8 mouse cellular contexts compared by ENCODE assay signal in genomic region chr9:98032573-98033272, GRCm38 (mm10). TPM values are rescaled to one million over a fixed set of nuclear protein-coding genes. Genes with fewer than 3 reads are reported as not detected.
DNase-seq lines count a peak whose midpoint lies in the region; ATAC-seq lines count a peak whose summit lies in the region.

Gene Clstn2 (minus strand): TSS chr9:98033181.

- H3K36me3 ChIP-seq in hindbrain, embryonic 14.5 days (replicated peaks; ENCODE audit: control insufficient read depth, insufficient read depth), result no peaks in the 10 kb centered on the region

- H3K27me3 ChIP-seq in hindbrain, embryonic 14.5 days (ENCODE audit: control insufficient read depth, insufficient read depth, low read length), result peaks cover 14% of the 10 kb centered on the region

- peak; percentile 91 for ATAC-seq in hindbrain, embryonic 14.5 days (ENCODE audit: low FRiP score)
- ATAC-seq in erythroblast, adult 5-6 weeks (replicated peaks; ENCODE audit: low FRiP score, poor library complexity, severe bottlenecking), result no peak

- peak within 1 kb of the TSS; percentile 96 for H3K4me2 ChIP-seq in hindbrain, embryonic 14.5 days (replicated peaks)

- H3K9me3 ChIP-seq in hindbrain, embryonic 14.5 days (ENCODE audit: control insufficient read depth, low read length), result no peaks in the 10 kb centered on the region

- WGBS in hindbrain, embryonic 14.5 days, result 0% methylated on average over 55 of the region's 73 CpGs

- DNase-seq in WW6 (ENCODE audit: low read depth, low spot score), result peak; percentile 50
- peak; percentile 83 for DNase-seq in cerebellum, adult 8-10 months
- peak; percentile 64 for DNase-seq in forelimb bud, embryonic 11.5 days (ENCODE audit: low read depth, low spot score)
- peak; percentile 77 for DNase-seq in hindbrain, embryonic 14.5 days (ENCODE audit: low spot score)
- peak; percentile 53 for DNase-seq in left cerebral cortex, adult 11 months (ENCODE audit: low spot score)
- peak; percentile 48 for DNase-seq in lung, postnatal 14 days
- DNase-seq in right cerebral cortex, adult 2 months (ENCODE audit: low spot score in 2 of 2), result peak; percentile 74 to 82

- H3K4me3 ChIP-seq in hindbrain, embryonic 14.5 days (replicated peaks; ENCODE audit: low read length), result peak within 1 kb of the TSS; percentile 79

- peaks cover 12% of the 10 kb centered on the region for H3K4me1 ChIP-seq in hindbrain, embryonic 14.5 days (replicated peaks; ENCODE audit: control insufficient read depth, insufficient read depth, low read length)

- peak within 1 kb of the TSS; percentile 84 for H3K9ac ChIP-seq in hindbrain, embryonic 14.5 days

- H3K27ac ChIP-seq in hindbrain, embryonic 14.5 days, result peak within 1 kb of the TSS; percentile 83

RNA-seq across cellular contexts. Expression of gene Clstn2, which starts in this region (rescaled TPM):
- polyA plus RNA-seq in hindbrain, embryonic 14.5 days (2014; fragmentation: Nextera tagmentation; extraction: Ambion mirVana), result 19.6 and 21.4 TPM in 2 replicates
- total RNA-seq in erythroblast, adult 5-6 weeks (2015; ENCODE audit: low replicate concordance), result not detected in 2 replicates
- not detected in 2 replicates for total RNA-seq in erythroblast, adult 5-6 weeks (2017; ENCODE audit: low replicate concordance)
